Mouse (Mus musculus): Measurements from ENCODE around the gene Vstm2a.

Vstm2a gene

DNA sequence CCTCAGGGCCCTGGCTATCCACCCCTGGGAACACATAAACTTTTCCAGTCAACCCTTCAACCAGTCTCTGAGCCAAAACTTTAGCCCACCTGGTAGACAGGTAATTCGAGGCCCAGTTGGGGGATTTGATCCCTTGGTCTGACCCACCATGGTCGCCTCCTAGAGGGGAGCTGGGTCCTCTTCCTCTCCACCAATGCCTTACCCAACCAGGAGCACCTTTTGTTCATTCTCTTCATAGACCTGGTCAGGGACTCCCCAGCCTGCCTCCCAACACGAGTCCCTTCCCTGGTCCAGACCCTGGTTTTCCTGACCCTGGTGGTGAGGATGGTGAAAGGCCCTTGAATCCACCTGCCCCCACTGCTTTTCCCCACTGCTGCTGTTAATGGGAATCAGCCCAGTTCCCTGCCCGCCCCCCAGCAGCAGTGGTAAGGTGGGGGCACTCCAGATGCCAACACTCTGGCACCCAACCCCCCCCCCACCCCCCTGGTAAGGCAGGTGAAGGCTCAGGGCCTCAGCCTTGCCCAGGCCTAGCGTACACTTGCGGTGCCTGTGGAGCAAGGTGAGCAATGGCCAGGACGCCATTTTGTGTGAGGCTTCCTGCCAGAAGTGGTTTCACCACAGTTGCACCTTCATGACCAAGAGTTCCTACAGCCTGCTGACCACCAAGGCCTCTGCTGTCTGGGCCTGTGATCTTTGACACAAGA lies 182.2 kb downstream of the Vstm2a start:
- no peak for DNase-seq (ENCODE audit: low spot score)
